In the genomic region with DNA sequence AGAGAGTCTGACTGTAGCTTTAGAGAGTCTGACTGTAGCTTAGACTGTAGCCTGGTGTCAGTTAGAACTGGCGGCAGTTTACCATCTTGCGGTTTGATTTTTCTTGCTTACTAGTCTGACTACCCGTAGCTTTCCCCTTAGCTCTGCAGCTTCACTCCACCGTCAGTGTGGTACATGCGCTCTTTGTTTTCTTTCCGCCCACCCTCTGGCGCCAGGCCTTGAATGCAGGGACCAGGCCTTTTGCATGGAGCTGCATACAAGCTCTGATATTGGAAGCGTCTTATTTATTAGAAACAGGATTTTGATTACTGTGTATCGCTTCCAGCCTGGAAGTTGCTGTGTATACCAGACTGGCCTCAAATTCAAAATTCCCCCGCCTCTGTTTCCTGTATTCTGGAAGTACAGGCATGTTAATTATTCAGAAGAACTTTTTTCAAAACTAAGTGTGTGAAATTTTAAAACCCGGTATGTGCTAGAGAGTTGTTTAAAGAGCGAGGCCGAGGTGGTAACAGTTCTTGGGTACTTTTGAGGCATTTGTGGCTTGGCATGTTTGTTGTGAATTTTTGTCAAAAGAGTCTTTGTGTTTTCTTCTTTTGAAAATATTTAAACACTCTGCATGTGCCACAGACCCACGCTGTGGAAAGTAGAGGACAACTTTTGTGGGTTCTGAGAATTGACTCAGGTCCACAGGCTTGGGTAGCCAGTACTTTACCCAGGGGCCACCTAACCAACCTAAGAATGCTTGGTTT, we compare ENCODE assay signal across 23 mouse cellular contexts. TPM values are rescaled to one million over a fixed set of nuclear protein-coding genes. Genes with fewer than 3 reads are reported as not detected.
DNase-seq lines count a peak whose midpoint lies in the region; ATAC-seq and TF ChIP-seq lines count a peak whose summit lies in the region.
"Had no signal": no experiment of that assay in that cellular context is flagged by ENCODE, and none has a peak within 500 bp of the region (broad histone marks: within the 10 kb centered on the region; RNA-seq: fewer than 3 reads in every experiment).

No protein-coding gene starts in this region.

- no peaks in the 10 kb centered on the region for H3K9me3 ChIP-seq in limb, embryonic 11.5 days (ENCODE audit: control insufficient read depth, low read length)
- H3K9me3 ChIP-seq in limb, embryonic 10.5 days (replicated peaks): no peaks in the 10 kb centered on the region
- no peaks in the 10 kb centered on the region for H3K9me3 ChIP-seq in embryonic facial prominence, embryonic 13.5 days
- no peaks in the 10 kb centered on the region for H3K9me3 ChIP-seq in limb, embryonic 14.5 days (ENCODE audit: control insufficient read depth, low read length)
- H3K9me3 ChIP-seq: G1E; heart, embryonic 13.5 days had no signal

- ATAC-seq in limb, embryonic 11.5 days (ENCODE audit: insufficient number of reproducible peaks, low FRiP score, low TSS enrichment, low read depth): no peak
- no peak for ATAC-seq in embryonic facial prominence, embryonic 13.5 days (ENCODE audit: insufficient number of reproducible peaks, insufficient read depth, low FRiP score, low TSS enrichment, low read depth)
- no peak for ATAC-seq in limb, embryonic 14.5 days (ENCODE audit: low FRiP score, low read depth)
- ATAC-seq: forebrain, embryonic 16.5 days; hindbrain, embryonic 16.5 days; intestine, embryonic 16.5 days had no signal

- no peaks in the 10 kb centered on the region for H3K27me3 ChIP-seq in limb, embryonic 11.5 days (ENCODE audit: control insufficient read depth, insufficient read depth, low read length)
- H3K27me3 ChIP-seq in limb, embryonic 10.5 days (ENCODE audit: low read depth, poor library complexity, severe bottlenecking): no peaks in the 10 kb centered on the region
- no peaks in the 10 kb centered on the region for H3K27me3 ChIP-seq in embryonic facial prominence, embryonic 13.5 days
- H3K27me3 ChIP-seq in limb, embryonic 14.5 days (ENCODE audit: control insufficient read depth, insufficient read depth, low read length): no peaks in the 10 kb centered on the region
- H3K27me3 ChIP-seq: heart, embryonic 13.5 days had no signal

- H3K4me3 ChIP-seq in limb, embryonic 11.5 days (ENCODE audit: low read depth, low read length): no peak overlapping the region
- no peak overlapping the region for H3K4me3 ChIP-seq in limb, embryonic 10.5 days
- H3K4me3 ChIP-seq in embryonic facial prominence, embryonic 13.5 days: no peak overlapping the region
- H3K4me3 ChIP-seq in limb, embryonic 14.5 days (replicated peaks; ENCODE audit: low read length): no peak overlapping the region
- H3K4me3 ChIP-seq: heart, embryonic 13.5 days; left cerebral cortex, adult 2 months had no signal

- 0 out of 2 replicates have a peak overlapping the region, but pooled peaks have one; percentile 8 for H3K27ac ChIP-seq in limb, embryonic 11.5 days (replicated peaks; ENCODE audit: low read depth, low read length)
- no peak overlapping the region for H3K27ac ChIP-seq in limb, embryonic 10.5 days
- H3K27ac ChIP-seq in embryonic facial prominence, embryonic 13.5 days: peak overlapping the region; percentile 66
- peak overlapping the region; percentile 14 for H3K27ac ChIP-seq in limb, embryonic 14.5 days (replicated peaks; ENCODE audit: low read depth, low read length)
- H3K27ac ChIP-seq: left cerebral cortex, adult 2 months had no signal

- H3K4me2 ChIP-seq in limb, embryonic 11.5 days (ENCODE audit: low read depth, severe bottlenecking): no peak overlapping the region; the same call in 1 of the 2 replicates
- H3K4me2 ChIP-seq in embryonic facial prominence, embryonic 13.5 days: no peak overlapping the region
- H3K4me2 ChIP-seq in limb, embryonic 14.5 days (replicated peaks; ENCODE audit: low read depth, low read length, severe bottlenecking): no peak overlapping the region
- H3K4me2 ChIP-seq: heart, embryonic 13.5 days had no signal

- intact Hi-C loops in heart, postnatal 14 days (cut with DNase I): loop anchor here (10.0 kb wide), 1 partner anchor 418 kb away; no protein-coding TSS in a partner anchor

- WGBS in limb, embryonic 11.5 days: 92% methylated on average over 14 of the region's 14 CpGs
- 93% methylated on average over 14 of the region's 14 CpGs for WGBS in limb, embryonic 10.5 days
- WGBS in embryonic facial prominence, embryonic 13.5 days: 68% methylated on average over 14 of the region's 14 CpGs
- WGBS in limb, embryonic 14.5 days: 74% methylated on average over 14 of the region's 14 CpGs

- peaks cover 3% of the 10 kb centered on the region; the same call in 1 of the 2 replicates for H3K36me3 ChIP-seq in limb, embryonic 11.5 days (ENCODE audit: control insufficient read depth, insufficient read depth, low read length)
- peaks cover 70% of the 10 kb centered on the region for H3K36me3 ChIP-seq in limb, embryonic 10.5 days
- H3K36me3 ChIP-seq in embryonic facial prominence, embryonic 13.5 days: peaks cover 23% of the 10 kb centered on the region
- peaks cover 21% of the 10 kb centered on the region; the same call in 1 of the 2 replicates for H3K36me3 ChIP-seq in limb, embryonic 14.5 days (ENCODE audit: control insufficient read depth, insufficient read depth, low read length)

- H3K4me1 ChIP-seq in limb, embryonic 11.5 days (ENCODE audit: control insufficient read depth, insufficient read depth, low read length): no peaks in the 10 kb centered on the region
- no peaks in the 10 kb centered on the region for H3K4me1 ChIP-seq in limb, embryonic 10.5 days
- peaks cover 28% of the 10 kb centered on the region for H3K4me1 ChIP-seq in embryonic facial prominence, embryonic 13.5 days
- H3K4me1 ChIP-seq in limb, embryonic 14.5 days (ENCODE audit: control insufficient read depth, insufficient read depth, low read length): peaks cover 24% of the 10 kb centered on the region

- no peak for TF ChIP-seq POLR2A in limb, embryonic 14.5 days (IDR thresholded peaks at IDR 0.05; ENCODE audit: borderline replicate concordance, extremely low read depth, insufficient read depth, insufficient read length)

- peak; percentile 57 for DNase-seq in heart, adult 11 months
- no peak for DNase-seq in heart, postnatal 14 days
- no peak for DNase-seq in limb, embryonic 11.5 days (ENCODE audit: low spot score)
- DNase-seq in limb, embryonic 10.5 days (ENCODE audit: low spot score): no peak
- no peak for DNase-seq in limb, embryonic 14.5 days (ENCODE audit: low spot score)
- no peak for DNase-seq in cerebellum, postnatal 36 days
- DNase-seq: adrenal gland, postnatal 14 days; cerebellum, adult 11 months; cerebellum, postnatal 14 days; embryo, embryonic 11 days; heart, postnatal 36 days; kidney, postnatal 36 days; left cerebral cortex, postnatal 4 days; lung, postnatal 4 days; right cerebral cortex, adult 18-20 months; thymus, postnatal 25 days had no signal

- H3K9ac ChIP-seq in limb, embryonic 11.5 days (ENCODE audit: low read length): no peak overlapping the region
- H3K9ac ChIP-seq in embryonic facial prominence, embryonic 13.5 days: no peak overlapping the region
- no peak overlapping the region for H3K9ac ChIP-seq in limb, embryonic 14.5 days (ENCODE audit: low read depth, low read length, severe bottlenecking)

RNA-seq across cellular contexts. Expression of a gene that starts 35.5 kb away (rescaled TPM):
- 10 to 100 TPM; 19.3 to 19.9 TPM for total RNA-seq in heart, postnatal 14 days (2021)
- polyA plus RNA-seq in limb, embryonic 11.5 days (2014; fragmentation: Nextera tagmentation; extraction: Ambion mirVana): 63.5 and 66.9 TPM in 2 replicates
- polyA plus RNA-seq in limb, embryonic 10.5 days (2016; fragmentation: Nextera tagmentation; extraction: Ambion mirVana): 60.3 and 66.4 TPM in 2 replicates
- polyA plus RNA-seq in embryonic facial prominence, embryonic 13.5 days (2015; fragmentation: Nextera tagmentation; extraction: Ambion mirVana): 59.1 and 59.3 TPM in 2 replicates
- polyA plus RNA-seq in limb, embryonic 14.5 days (2012; rRNA removed): 39.1 and 42.9 TPM in 2 replicates
- 50.1 and 53.5 TPM in 2 replicates for polyA plus RNA-seq in limb, embryonic 14.5 days (2014; fragmentation: Nextera tagmentation; extraction: Ambion mirVana)

RNA-seq across cellular contexts. Expression of a gene that starts 36.3 kb away (rescaled TPM):
- total RNA-seq in heart, postnatal 14 days (2021): 10 to 100 TPM; 17.0 to 20.4 TPM
- 27.2 and 30.9 TPM in 2 replicates for polyA plus RNA-seq in limb, embryonic 11.5 days (2014; fragmentation: Nextera tagmentation; extraction: Ambion mirVana)
- 30.4 and 32.8 TPM in 2 replicates for polyA plus RNA-seq in limb, embryonic 10.5 days (2016; fragmentation: Nextera tagmentation; extraction: Ambion mirVana)
- polyA plus RNA-seq in embryonic facial prominence, embryonic 13.5 days (2015; fragmentation: Nextera tagmentation; extraction: Ambion mirVana): 19.0 and 19.8 TPM in 2 replicates
- 16.1 and 16.8 TPM in 2 replicates for polyA plus RNA-seq in limb, embryonic 14.5 days (2012; rRNA removed)
- 23.2 and 25.5 TPM in 2 replicates for polyA plus RNA-seq in limb, embryonic 14.5 days (2014; fragmentation: Nextera tagmentation; extraction: Ambion mirVana)
